In the genomic region with DNA sequence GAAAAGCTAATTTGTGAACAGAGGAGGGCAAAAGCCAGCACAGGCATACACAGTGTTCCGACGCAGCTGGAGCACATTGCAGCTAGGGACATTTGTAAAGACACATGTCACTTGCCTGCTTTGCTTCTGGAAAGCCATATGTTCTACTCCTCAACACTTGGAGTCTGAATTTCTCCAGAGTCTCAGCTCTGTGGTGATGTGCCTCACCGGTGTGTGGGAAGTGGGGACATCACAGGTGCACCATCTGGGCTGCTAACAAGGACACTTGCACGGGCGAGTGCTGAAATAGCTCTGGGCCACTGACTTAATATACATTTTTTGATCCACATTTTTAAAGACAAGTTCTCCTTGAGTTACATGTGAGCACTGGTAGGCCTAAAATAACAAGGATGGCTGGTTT, we compare ENCODE assay signal across 22 mouse cellular contexts.
DNase-seq lines count a peak whose midpoint lies in the region.
"Had no signal": no experiment of that assay in that cellular context is flagged by ENCODE, and none has a peak within 500 bp of the region (broad histone marks: within the 10 kb centered on the region; RNA-seq: fewer than 3 reads in every experiment).

No protein-coding gene starts in this region.

- intact Hi-C loops in left cerebral cortex, postnatal 14 days (cut with DNase I): no loop called here

- DNase-seq in layer of hippocampus, adult 11-12 months (ENCODE audit: low spot score): peak; percentile 24
- DNase-seq in layer of hippocampus, postnatal 14 days (ENCODE audit: low spot score in 2 of 2): no peak
- peak; percentile 45 to 72 for DNase-seq in right cerebral cortex, adult 2 months (ENCODE audit: low spot score in 2 of 2)
- DNase-seq in right cerebral cortex, postnatal 4 days: no peak
- DNase-seq in left cerebral cortex, postnatal 14 days (ENCODE audit: low spot score in 2 of 2): peak; percentile 16 to 21
- DNase-seq in telencephalon, adult 2 months (ENCODE audit: low read depth, low spot score): peak; percentile 62
- no peak for DNase-seq in thymus, postnatal 36 days
- DNase-seq: adrenal gland, postnatal 25 days; B cell, adult 2 months; cerebellum, adult 18-20 months; cerebellum, postnatal 10 days; gastrocnemius, postnatal 14 days; kidney, adult 18-20 months; kidney, postnatal 4 days; liver; lung, embryonic 14.5 days; lung, postnatal 14 days; midbrain, embryonic 14.5 days; retina, postnatal 1 day; spleen, adult 18-20 months; thymus, adult 2 months; thymus, postnatal 4 days had no signal

Comparison
In these comparisons a context has a peak if more than half of its experiments do, and no peak if none do; other contexts are left out.
1. DNase-seq: peak in layer of hippocampus, adult 11-12 months (single experiment), right cerebral cortex, adult 2 months (2 of 2), left cerebral cortex, postnatal 14 days (2 of 2) and telencephalon, adult 2 months (single experiment); none in layer of hippocampus, postnatal 14 days (0 of 2), right cerebral cortex, postnatal 4 days (single experiment) and thymus, postnatal 36 days (0 of 2).